Mouse (Mus musculus) embryonic facial prominence, embryonic 13.5 days (tissue): ENCODE measurements at regions not wholly inside any gene's neighbourhood (a gene's known extent, or its start where the extent isn't known, plus 50 kb on each side); places are given as distances from the start of the nearest gene placed in this dataset.

ENCODE experiments used
- ATAC-seq: fragments of 200-750 bp; cut with Nextera tagmentation; 2 replicates; pipeline ENCODE4 v1.8.0; 2017; ENCODE audit warnings: low read depth; ENCODE audit not compliant: insufficient number of reproducible peaks, insufficient read depth, low FRiP score, low TSS enrichment
- H3K27ac ChIP-seq: fragments of 300-500 bp; sonication (generic); 2 replicates; pipeline ENCODE4 v1.5.1; 2015; ENCODE audit warnings: moderate library complexity, mild to moderate bottlenecking, inconsistent platforms
- H3K27me3 ChIP-seq: fragments of 300-500 bp; sonication (generic); 2 replicates; pipeline ENCODE4 v1.6.1; 2015; ENCODE audit warnings: mild to moderate bottlenecking, inconsistent platforms
- H3K36me3 ChIP-seq: fragments of 300-500 bp; sonication (generic); 2 replicates; pipeline ENCODE4 v1.6.1; 2015; ENCODE audit warnings: mild to moderate bottlenecking, inconsistent platforms
- H3K4me1 ChIP-seq: fragments of 300-500 bp; sonication (generic); 2 replicates; pipeline ENCODE4 v1.6.1; 2015; ENCODE audit warnings: inconsistent platforms
- H3K4me2 ChIP-seq: fragments of 300-500 bp; sonication (generic); 2 replicates; pipeline ENCODE4 v1.6.1; 2015; ENCODE audit warnings: moderate library complexity, mild to moderate bottlenecking, inconsistent platforms
- H3K4me3 ChIP-seq: fragments of 300-500 bp; sonication (generic); 2 replicates; pipeline ENCODE4 v1.5.1; 2015; ENCODE audit warnings: mild to moderate bottlenecking, inconsistent platforms
- H3K9ac ChIP-seq: fragments of 300-500 bp; sonication (generic); 2 replicates; pipeline ENCODE4 v1.6.1; 2015; ENCODE audit warnings: mild to moderate bottlenecking, inconsistent platforms
- H3K9me3 ChIP-seq: fragments of 300-500 bp; sonication (generic); 2 replicates; pipeline ENCODE4 v1.6.1; 2016; ENCODE audit warnings: inconsistent platforms
- WGBS: fragments of 180-500 bp; shearing (Covaris S2); methylation state at CpG from one replicate; pipeline ENCODE4 v1.1.7; 2015; ENCODE audit warnings: mixed read lengths; 5-methylcytosine and 5-hydroxymethylcytosine counted together

DNA sequence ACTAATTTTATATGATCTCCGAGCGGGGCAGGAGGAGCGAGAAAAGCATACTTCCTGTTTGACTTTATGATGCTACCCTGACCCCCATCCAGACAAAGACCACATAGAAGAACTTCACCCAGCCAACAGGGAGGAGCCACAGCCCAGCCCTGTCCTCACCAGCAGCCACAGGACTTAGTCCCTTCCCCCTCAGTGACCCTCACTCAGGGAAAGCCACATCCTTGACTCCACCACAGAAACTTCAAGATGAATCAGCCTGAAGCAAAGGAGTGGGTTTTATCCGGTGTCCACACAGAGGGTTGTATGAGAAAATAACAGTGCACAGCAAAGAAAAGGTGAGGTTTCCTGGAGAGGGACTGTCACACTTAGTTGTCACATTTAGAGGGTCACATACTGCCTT lies 141.4 kb upstream of the Jarid2 start:
- Histone ChIP-seq H3K4me1 (peaks cover 16% of the 10 kb centered on the region), H3K9me3 (no peaks in the 10 kb centered on the region), H3K4me2 (no peak overlapping the region), H3K9ac (no peak overlapping the region), H3K36me3 (no peaks in the 10 kb centered on the region), H3K27ac (no peak overlapping the region), H3K4me3 (no peak overlapping the region), H3K27me3 (peaks cover 11% of the 10 kb centered on the region; the same call in 1 of the 2 replicates)
- WGBS: 46% methylated on average over 4 of the region's 4 CpGs
- no peak for ATAC-seq

DNA sequence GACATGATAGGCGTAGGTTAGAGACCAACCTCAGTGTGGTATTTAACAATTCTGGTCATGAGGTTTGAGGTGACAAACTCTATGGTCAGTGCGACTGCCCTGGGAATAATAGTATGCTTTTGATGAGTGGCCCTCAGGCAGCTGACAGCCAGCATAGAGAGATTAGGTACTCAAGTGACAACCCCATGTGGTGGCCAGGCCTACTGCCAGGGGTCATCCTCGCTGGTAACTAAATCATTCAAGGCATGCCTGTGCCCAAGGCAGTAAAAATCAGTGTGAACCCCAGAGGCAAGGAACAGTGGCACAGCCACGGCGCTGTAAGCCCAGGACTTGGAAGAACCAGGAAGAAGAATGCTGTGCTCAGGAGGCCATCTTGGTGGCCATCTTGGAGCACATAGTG lies 134.6 kb upstream of the Jarid2 start:
- no peak overlapping the region for H3K27ac ChIP-seq
- no peaks in the 10 kb centered on the region for H3K36me3 ChIP-seq
- no peaks in the 10 kb centered on the region for H3K9me3 ChIP-seq
- H3K4me3 ChIP-seq: no peak overlapping the region
- H3K4me2 ChIP-seq: no peak overlapping the region
- 83% methylated on average over 5 of the region's 5 CpGs for WGBS
- peaks cover 3% of the 10 kb centered on the region; the same call in 1 of the 2 replicates for H3K4me1 ChIP-seq
- H3K27me3 ChIP-seq: no peaks in the 10 kb centered on the region
- no peak for ATAC-seq
- H3K9ac ChIP-seq: no peak overlapping the region

GRCm38 (mm10) chr13:44597666-44598065 lies 131.6 kb upstream of the Jarid2 start:
- Histone ChIP-seq H3K9me3 (no peaks in the 10 kb centered on the region), H3K27me3 (no peaks in the 10 kb centered on the region), H3K9ac (no peak overlapping the region), H3K4me1 (peaks cover 11% of the 10 kb centered on the region), H3K36me3 (no peaks in the 10 kb centered on the region), H3K4me2 (no peak overlapping the region), H3K27ac (no peak overlapping the region), H3K4me3 (no peak overlapping the region)
- no peak for ATAC-seq
- WGBS: 79% methylated on average over 1 of the region's 1 CpGs

- H3K4me3 ChIP-seq: no peak overlapping the region
- no peaks in the 10 kb centered on the region for H3K36me3 ChIP-seq
- peaks cover 13% of the 10 kb centered on the region; the same call in 1 of the 2 replicates for H3K27me3 ChIP-seq
- H3K9me3 ChIP-seq: no peaks in the 10 kb centered on the region
- H3K4me1 ChIP-seq: peaks cover 11% of the 10 kb centered on the region
- H3K4me2 ChIP-seq: no peak overlapping the region
- H3K9ac ChIP-seq: no peak overlapping the region
- no peak for ATAC-seq
- no peak overlapping the region for H3K27ac ChIP-seq
- 72% methylated on average over 2 of the region's 2 CpGs for WGBS
Observed at GRCm38 (mm10) chr13:44601024-44601423, 128.2 kb upstream of the Jarid2 start.

DNA sequence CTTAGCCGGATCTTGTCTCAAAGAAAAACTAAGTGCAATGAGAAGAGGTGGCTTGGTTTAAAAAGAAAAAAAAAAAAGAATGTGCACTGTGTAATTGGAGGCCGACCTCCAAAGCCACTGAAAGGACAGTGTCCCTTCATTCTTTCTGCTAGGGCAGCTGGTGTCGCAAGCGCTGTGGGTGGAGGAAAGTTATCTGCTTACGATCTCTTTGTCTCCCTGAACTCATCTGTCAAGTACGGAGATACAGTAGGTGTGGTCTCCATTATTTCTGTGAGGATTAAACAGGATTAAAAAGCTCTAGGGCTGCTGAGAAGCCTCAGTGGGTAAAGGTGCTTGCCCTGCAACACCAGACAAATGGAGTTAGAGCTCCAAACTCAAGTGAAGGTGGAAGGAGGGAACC lies 126.6 kb upstream of the Jarid2 start:
- peaks cover 15% of the 10 kb centered on the region for H3K4me1 ChIP-seq
- H3K27me3 ChIP-seq: peaks cover 13% of the 10 kb centered on the region; the same call in 1 of the 2 replicates
- no peak for ATAC-seq
- no peak overlapping the region for H3K4me3 ChIP-seq
- H3K4me2 ChIP-seq: no peak overlapping the region
- no peak overlapping the region for H3K9ac ChIP-seq
- H3K9me3 ChIP-seq: no peaks in the 10 kb centered on the region
- no peaks in the 10 kb centered on the region for H3K36me3 ChIP-seq
- WGBS: 32% methylated on average over 6 of the region's 6 CpGs
- H3K27ac ChIP-seq: no peak overlapping the region

GRCm38 (mm10) chr13:44607316-44608285 lies 121.7 kb upstream of the Jarid2 start:
- Histone ChIP-seq H3K27ac (no peak overlapping the region), H3K9ac (no peak overlapping the region), H3K4me1 (peaks cover 12% of the 10 kb centered on the region), H3K36me3 (no peaks in the 10 kb centered on the region), H3K9me3 (no peaks in the 10 kb centered on the region), H3K4me2 (no peak overlapping the region), H3K4me3 (no peak overlapping the region), H3K27me3 (peaks cover 13% of the 10 kb centered on the region; the same call in 1 of the 2 replicates)
- no peak for ATAC-seq
- WGBS: 72% methylated on average over 13 of the region's 13 CpGs

- no peak overlapping the region for H3K4me2 ChIP-seq
- 78% methylated on average over 3 of the region's 3 CpGs for WGBS
- peaks cover 11% of the 10 kb centered on the region for H3K4me1 ChIP-seq
- no peaks in the 10 kb centered on the region for H3K36me3 ChIP-seq
- H3K27ac ChIP-seq: no peak overlapping the region
- no peak for ATAC-seq
- no peaks in the 10 kb centered on the region for H3K9me3 ChIP-seq
- peaks cover 11% of the 10 kb centered on the region; the same call in 1 of the 2 replicates for H3K27me3 ChIP-seq
- H3K9ac ChIP-seq: no peak overlapping the region
- no peak overlapping the region for H3K4me3 ChIP-seq
Observed at GRCm38 (mm10) chr13:44608286-44608675, 121.0 kb upstream of the Jarid2 start.

DNA sequence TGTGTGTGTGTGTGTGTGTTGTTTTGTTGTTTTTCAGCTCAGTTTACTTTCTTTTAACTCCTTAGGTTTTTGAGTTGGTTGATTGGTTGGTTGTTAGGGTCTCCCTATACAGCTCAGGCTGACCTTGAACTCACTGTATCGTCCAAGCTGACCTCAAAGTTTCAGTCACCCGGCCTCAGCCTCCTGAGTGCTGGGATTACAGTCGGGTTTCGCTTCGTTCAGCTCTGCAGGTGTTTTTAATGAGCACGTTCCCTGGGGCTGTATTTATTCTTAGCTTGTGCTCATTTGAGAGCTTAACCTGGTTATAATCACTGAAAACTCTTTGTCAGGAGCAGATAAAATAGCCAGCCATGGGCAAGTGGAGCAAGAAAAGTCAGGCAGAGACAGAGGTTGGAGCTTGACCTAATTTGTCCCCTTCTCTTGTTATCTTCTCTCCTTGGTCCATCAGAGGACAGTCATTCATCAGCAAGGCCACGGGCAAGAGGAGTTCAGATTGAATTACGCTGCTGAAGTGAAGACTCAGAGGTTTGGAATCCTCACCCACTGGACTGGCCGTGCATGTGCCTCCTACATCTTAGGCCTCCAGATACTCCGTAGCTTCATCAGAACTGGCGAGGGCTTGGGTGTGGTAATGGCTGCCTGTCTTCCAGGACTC lies 120.5 kb upstream of the Jarid2 start:
- no peak for ATAC-seq
- no peaks in the 10 kb centered on the region for H3K36me3 ChIP-seq
- 0 out of 2 replicates have a peak, but pooled peaks cover 7% of the 10 kb centered on the region for H3K27me3 ChIP-seq
- no peaks in the 10 kb centered on the region for H3K9me3 ChIP-seq
- H3K9ac ChIP-seq: no peak overlapping the region
- H3K27ac ChIP-seq: no peak overlapping the region
- peaks cover 11% of the 10 kb centered on the region for H3K4me1 ChIP-seq
- WGBS: 29% methylated on average over 11 of the region's 11 CpGs
- H3K4me3 ChIP-seq: no peak overlapping the region
- no peak overlapping the region for H3K4me2 ChIP-seq

DNA sequence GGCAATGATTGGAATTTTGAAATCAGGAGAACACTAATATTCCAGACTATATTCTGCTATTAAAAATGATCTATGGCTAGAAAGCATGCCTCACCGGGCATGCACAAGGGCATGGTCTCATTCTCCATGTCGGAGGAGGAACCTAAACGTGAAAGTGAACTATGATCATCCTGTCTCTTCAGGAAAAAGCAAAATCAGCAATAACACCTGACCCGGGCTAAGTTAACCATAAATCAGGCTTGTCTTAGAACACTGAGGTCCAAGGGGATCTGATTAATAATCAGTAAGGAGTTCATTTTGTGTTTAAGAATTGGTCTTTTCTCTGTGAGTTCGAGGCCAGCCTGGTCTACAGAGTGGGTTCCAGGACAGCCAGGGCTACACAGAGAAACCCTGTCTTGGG lies 119.7 kb upstream of the Jarid2 start:
- no peak overlapping the region for H3K4me2 ChIP-seq
- no peak overlapping the region for H3K27ac ChIP-seq
- peaks cover 11% of the 10 kb centered on the region for H3K4me1 ChIP-seq
- no peak overlapping the region for H3K9ac ChIP-seq
- H3K4me3 ChIP-seq: no peak overlapping the region
- 0 out of 2 replicates have a peak, but pooled peaks cover under 1% of the 10 kb centered on the region for H3K27me3 ChIP-seq
- H3K9me3 ChIP-seq: no peaks in the 10 kb centered on the region
- no peak for ATAC-seq
- 90% methylated on average over 5 of the region's 5 CpGs for WGBS
- H3K36me3 ChIP-seq: no peaks in the 10 kb centered on the region

DNA sequence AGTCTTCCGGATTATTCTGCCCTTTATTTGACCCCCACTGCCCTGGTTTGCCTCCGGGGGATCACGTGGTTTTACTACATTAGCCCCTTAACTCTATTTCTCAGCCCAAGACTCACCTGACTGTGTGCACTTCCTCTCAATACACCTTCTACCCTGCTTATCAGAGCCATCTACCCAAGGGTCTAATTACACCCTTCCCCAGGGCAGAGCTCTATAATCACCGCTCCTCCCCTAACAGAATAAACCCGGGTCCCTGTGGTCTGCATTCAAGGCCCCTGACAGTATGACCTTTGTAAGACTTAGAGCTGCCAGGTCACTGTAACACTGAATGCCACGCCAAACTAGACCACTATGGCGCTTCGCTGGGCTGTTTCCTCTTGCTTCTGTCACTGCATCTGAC lies 113.6 kb upstream of the Jarid2 start:
- Histone ChIP-seq H3K27me3 (no peaks in the 10 kb centered on the region), H3K4me3 (no peak overlapping the region), H3K4me1 (peaks cover 4% of the 10 kb centered on the region), H3K27ac (no peak overlapping the region), H3K4me2 (no peak overlapping the region), H3K9ac (no peak overlapping the region), H3K9me3 (no peaks in the 10 kb centered on the region), H3K36me3 (no peaks in the 10 kb centered on the region)
- WGBS: 27% methylated on average over 8 of the region's 8 CpGs
- no peak for ATAC-seq

DNA sequence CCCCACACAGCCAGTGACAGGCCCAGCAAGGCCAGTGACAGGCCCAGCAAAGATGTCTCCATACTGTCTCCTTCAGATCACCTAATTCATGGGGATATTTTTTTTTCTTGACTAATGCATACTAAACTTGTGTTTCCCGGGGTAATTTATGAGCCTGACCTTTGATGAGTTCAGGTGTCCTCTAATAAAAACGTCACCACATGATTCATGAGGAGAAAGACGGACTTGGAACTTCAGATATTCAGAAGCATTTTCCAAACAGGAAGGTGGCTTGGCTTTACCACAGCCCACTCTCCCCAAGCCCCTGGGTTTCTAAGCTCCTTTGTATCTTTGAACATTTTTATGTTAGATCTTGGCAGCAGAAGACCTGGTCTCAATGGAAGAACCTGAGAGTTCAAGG lies 110.9 kb upstream of the Jarid2 start:
- no peak overlapping the region for H3K4me3 ChIP-seq

More for the DNA sequence above, 110.9 kb upstream of the Jarid2 start:
- no peaks in the 10 kb centered on the region for H3K36me3 ChIP-seq
- no peak overlapping the region for H3K9ac ChIP-seq
- no peaks in the 10 kb centered on the region for H3K27me3 ChIP-seq
- H3K4me2 ChIP-seq: no peak overlapping the region
- no peak for ATAC-seq
- peaks cover 16% of the 10 kb centered on the region for H3K4me1 ChIP-seq
- WGBS: 71% methylated on average over 3 of the region's 3 CpGs
- no peaks in the 10 kb centered on the region for H3K9me3 ChIP-seq
- no peak overlapping the region for H3K27ac ChIP-seq
